Mouse (Mus musculus): Measurements from ENCODE around the gene Lsamp. TPM values are rescaled to one million over a fixed set of nuclear protein-coding genes. Genes with fewer than 3 reads are reported as not detected.

Gene Lsamp
- total RNA-seq, 4 experiments from 2014 or later, result 237 to 252 (median 248) TPM

DNA sequence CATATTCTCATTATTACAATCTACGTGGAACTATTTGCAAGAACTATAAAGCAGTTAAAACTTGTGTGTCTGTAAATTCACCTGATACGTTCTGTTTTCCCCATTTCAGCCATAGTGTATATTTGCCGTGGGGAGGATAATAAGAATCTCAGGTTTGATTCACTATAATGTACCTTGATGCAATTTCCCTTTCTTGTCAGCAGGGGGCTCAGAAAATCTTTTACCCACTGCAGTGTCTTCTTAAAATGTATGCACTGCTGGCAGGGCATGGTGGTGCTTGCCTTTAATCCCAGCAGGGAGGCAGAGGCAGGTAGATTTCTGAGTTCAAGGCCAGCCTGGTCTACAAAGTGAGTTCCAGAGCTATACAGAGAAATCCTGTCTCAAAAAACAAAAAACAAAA, 287.7 kb downstream of the Lsamp start:
- no peak for DNase-seq (ENCODE audit: low spot score in 2 of 2)

DNA sequence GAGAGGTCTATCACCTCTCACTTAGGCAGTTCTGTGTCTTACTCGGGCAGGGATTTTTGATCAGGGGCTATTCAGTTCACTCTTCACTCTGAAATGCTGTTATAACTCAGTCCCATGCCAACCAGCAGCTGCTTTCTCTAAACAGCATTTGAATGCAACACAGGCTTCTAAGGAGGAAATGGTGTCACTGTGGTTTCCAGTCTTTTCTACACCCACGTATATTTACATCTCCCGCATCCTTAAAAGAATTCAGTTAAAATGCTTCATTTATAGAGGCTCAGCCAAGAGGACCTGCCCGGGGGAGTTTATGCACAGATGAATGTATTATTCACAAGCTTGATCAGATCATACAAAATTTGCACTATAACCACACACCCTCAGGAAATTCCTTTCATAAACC, 306.0 kb downstream of the Lsamp start:
- peak in 1 of 2 experiments; percentile 17 for DNase-seq (ENCODE audit: low spot score in 2 of 2)

DNA sequence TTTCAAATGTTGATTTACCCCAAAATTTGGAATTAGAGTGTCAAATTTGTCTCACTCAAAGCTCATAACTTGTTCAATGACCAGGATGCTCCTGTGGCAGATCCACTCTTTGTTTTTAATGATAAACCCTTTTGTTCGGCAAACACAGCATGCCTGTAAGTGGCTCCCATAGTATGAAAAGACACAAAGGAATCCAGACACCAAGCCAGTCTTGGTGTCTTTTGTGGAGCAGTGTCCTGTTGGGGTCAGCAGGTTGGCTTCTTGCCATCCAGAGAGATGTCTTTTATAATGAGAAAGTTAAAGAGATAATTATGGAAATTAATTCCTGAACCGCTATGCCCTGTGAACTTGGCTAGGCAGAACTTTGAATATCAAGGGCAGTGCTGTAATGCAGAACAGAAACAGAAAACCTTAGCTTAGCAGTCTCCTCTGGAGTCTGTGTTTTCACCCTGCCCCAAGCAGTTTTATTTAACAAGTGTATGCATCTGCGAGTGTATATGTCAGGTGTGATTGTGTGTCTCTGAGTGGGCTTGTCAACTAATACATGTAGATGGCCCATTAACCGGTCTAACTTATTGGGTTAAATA, 310.2 kb downstream of the Lsamp start:
- no peak for DNase-seq (ENCODE audit: low spot score in 2 of 2)

DNA sequence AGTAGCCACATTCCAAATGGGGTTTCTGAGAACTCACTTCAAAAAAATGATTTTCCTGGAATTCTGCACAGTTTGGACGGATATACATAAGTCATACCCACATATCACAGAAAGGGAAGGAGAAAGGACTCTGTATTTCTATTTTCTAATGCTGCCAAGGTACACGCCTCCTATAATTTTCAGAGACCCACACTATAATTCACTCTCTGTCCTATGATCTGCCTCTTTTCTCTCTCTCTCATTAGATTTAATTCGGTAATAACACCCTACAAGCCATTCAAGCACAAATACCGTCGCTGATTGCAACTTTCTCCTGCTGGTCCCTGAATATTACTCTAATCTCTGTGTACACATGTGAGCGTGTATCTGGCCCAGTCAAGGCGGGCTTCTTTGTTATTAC, 311.1 kb downstream of the Lsamp start:
- DNase-seq (ENCODE audit: low spot score in 2 of 2), result no peak

DNA sequence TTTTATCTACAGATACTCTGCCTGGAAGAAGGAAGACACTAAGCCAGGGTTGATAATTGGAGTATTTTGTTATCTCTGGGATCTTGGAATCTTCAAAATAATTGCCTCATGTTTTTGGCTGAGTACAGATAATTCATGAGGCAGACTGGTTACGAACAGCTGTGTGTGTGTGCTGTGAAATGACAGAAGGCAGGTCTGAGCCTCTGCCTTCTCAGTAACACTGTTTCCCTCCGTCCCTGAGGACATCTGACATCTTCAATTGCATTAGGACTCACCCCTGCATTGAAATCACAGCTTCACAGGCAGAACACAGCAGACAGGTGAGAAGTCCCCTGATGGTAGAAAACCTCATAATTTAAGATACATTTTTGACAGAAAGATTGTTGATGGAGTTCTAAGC, 323.5 kb downstream of the Lsamp start:
- DNase-seq (ENCODE audit: low spot score in 2 of 2), result no peak

DNA sequence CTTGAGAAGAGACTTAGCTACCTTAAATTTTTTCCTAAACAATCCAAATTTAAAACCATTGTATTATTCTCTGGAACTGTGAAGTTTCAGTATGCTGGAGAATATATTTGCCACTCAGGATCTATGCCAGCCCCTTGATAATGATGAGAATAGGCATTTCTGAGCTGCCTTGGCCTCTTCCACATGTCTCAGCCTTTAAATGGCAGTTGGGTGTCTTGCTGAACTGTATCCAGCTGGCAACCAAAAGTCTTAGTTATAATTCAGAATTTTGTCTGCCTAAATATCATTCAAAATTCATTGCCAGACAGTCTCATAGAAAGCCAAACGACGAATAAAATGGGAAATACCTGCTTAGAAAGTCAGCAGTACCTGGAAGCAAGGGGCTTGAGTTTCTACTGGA, 332.0 kb downstream of the Lsamp start:
- no peak for DNase-seq (ENCODE audit: low spot score in 2 of 2)

DNA sequence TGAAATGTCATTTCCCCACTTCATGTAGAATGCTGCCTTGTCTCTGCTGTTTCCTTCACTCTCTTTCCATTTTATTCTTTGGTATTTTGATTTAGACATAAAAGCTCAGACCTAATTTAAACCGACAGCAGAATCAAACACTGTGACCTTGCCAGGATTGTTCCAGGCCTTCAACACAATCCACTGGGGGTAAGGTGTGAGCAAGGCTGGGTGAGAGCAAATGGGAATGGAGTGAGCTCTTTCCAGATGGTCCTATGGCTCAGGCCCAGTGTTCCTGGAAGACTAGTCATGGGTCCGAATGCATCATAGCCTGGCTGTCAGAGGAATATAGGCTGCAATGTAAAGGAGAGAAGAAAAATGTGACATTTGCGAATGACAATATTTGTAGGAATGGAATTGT, 340.6 kb downstream of the Lsamp start:
- DNase-seq (ENCODE audit: low spot score in 2 of 2), result no peak

DNA sequence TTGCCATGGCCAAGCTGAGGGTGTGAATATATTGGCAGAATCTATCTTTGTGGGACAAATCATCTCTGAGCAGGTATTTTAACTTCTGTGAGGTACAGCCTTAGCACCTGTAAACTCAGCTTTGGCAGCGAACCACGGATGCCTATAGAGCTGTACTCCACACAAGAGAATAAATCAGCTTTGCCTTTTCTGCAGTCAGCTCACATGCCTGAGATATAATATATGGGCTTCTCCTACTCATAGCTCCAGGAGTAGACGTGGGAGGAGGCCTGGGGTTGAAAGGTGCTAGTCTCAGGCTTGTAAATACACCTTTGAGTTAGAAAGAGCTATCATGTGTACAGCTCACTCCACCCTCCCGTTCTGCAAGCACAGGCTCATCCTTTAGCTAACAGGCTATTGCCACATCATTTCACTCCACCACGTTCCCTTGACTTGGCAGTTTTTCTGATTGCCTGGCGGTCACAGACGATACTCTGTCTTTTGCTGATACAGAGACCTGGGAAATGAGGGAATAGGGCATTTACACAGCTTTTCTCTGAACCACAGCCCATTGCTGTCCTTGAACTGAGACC, 344.2 kb downstream of the Lsamp start:
- DNase-seq (ENCODE audit: low spot score in 2 of 2), result no peak

DNA sequence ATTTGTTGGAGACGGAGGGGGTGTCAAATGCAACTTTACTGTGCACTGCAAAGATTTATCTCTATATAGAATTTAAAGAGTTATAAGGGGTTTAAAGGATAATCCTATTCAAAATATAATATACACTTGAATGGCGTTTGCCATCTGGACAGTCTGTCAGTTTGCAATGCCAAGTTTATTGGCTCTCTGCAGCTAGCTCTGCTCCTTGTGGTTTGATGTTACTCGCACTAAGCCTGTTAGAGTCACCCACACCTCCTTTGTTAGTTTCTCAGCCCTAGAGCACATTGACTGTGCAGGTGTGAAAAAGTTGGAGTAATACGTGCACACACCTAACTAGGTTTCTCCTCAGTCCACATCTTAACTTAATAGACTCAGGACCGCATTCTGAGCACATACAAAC, 385.5 kb downstream of the Lsamp start:
- DNase-seq (ENCODE audit: low spot score in 2 of 2), result no peak

DNA sequence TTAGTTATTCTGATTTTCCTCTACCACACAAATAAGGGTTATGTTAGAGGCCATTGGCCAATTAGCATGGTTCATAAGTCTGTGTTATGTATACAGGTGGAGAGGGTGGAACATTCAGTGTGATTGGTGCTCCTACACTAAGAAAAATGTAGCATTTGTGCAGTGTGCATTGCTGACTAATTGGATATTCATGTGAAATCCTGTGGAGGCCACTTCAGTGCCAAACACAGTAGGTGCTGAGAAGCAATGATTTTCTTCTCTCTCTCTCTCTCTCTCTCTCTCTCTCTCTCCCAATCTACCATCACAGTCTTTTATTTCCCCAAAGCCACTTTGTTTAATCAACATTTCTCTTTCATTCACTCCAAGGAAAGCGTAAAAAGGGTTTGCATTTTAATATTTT, 387.1 kb downstream of the Lsamp start:
- no peak for DNase-seq (ENCODE audit: low spot score in 2 of 2)

DNA sequence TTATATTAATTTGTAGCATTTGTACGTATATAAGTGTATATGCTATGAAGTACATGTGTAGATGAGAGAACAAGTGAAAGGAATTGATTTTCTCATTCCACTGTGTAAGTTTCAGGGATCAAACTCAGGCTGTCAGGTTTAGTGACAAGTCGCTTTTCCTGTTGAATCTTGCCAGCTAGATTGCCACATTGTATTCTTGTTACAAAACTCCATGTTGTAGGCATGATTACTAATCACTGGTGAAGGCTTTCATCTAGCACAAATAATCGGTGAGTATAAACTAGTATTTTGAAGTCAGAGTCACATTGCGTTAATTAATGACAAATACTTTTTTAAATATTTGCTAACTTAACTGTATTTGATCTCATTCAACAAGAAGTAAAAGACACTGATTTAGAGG, 391.2 kb downstream of the Lsamp start:
- no peak for DNase-seq (ENCODE audit: low spot score in 2 of 2)

DNA sequence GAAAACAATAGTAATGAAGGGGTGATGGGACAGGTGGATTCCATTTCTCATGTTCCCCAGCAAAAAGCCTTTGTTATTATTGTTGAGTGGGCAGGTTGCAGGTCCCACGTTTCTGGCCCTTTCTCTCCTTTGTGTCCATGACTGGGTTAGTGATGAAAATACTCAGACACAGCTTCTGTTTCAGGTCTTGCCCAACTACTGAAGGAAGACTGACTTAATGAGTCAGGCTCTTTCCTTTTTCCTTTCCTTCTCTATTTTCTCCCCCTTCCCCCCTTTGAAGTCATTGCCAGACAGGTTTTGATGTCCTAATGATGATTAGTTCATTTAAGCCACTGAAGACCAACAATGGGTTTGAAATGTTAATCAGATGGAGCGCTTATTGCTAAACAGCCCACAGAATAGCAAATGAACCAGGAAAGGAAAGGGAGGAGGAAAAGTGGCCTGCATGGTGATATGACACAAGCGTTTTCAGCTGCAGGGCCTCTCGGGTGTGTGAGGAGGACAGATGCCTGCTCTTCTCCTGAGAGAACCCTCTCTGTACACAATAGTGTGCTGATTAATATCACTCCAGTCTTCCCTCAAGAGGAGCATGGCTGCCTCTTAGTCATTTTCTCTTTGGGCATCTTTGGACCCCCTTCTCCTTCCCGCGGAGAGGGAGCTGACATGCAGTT, 393.1 kb downstream of the Lsamp start:
- no peak for DNase-seq (ENCODE audit: low spot score in 2 of 2)

DNA sequence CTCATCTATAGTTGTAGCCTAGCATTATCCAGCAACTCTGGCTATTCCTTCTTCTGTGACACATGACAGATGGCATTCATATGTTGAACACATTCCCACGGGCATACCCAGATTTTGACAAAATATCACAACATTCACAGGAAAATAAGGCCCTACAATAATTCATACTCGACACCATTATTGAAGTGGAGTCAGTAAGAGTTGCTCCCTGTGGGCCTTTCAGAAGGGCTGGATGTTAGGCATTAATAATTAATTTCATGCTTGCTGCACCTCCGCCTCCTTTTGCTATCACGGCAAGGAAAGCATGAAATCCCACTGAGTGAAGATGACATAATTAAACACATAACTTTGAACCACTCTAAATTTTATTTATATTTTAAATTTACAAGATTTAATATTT, 407.9 kb downstream of the Lsamp start:
- no peak for DNase-seq (ENCODE audit: low spot score in 2 of 2)

DNA sequence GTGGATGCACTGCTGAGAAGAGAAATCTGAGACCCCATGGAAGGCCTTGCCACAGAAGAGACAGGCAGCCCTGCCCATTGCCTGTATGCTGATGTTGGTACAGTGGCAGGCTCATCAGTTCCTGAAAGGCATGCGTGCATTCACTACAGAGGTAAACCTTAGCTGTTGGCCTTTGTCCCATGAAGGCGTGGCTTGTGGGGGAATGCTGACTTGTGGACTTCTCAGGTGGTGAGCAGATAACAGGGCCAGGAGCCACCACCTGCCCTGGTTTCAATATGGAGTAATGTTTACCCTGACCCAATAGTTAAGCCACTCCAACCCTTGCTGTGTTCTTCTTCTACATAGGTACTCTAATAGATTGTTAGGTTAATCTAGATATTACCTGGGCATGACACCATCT, 415.4 kb downstream of the Lsamp start:
- no peak for DNase-seq (ENCODE audit: low spot score in 2 of 2)

DNA sequence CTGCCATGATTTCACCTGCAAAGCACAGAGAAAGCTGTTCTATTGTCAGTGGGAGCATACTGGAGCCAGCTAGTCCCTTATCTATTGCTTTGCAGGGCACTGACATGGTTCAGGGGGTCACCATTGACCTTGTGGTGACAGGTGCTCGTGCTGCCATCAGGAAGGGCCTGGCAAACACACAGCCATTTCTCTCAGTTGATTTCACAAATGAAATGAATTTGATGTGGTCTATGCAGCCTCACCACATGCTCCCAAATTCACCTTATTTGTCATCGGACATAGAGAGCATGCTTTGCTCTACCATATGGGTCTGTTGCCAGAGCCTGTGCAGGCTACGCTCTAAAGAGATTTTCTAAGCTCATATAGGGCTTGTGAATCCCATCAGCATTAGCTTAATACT, 450.1 kb downstream of the Lsamp start:
- DNase-seq (ENCODE audit: low spot score in 2 of 2), result no peak

DNA sequence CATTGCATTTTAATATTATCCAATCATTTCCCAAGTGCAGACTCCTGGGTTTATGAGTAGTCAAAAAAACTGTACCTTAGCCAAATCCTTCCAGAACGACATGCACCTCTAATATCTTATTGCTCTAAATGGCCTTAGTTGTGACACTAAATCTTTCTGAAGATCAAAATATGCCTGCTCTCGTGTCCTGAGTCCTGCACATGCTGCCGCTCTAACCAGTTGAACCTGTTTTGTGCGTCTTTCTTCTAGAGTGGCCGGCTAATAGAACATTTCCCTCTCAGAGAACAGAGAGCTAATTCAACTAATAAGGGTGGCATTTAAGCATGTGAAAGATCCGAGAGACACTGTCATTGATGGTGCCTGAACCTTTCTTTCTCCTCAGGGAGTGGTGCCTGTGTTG, 452.3 kb downstream of the Lsamp start:
- no peak for DNase-seq (ENCODE audit: low spot score in 2 of 2)

DNA sequence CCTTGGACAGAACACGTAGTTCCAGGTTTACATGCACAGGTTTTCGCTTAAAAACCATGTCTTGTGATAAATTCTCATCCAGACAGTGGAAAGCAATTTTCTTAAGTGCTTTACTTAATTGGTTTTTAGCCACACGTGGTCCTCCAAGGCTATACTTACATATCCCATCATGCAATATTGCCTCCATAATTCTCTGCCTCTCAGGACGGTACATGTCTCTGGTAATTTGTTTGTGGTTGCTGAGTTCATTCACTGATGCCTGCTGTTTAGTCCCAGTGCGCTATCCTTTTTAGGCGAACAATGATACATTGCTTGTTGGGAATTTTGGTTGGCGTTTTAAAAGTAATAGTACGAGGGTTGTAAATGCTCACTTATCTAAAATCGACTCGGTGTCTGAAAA, 453.7 kb downstream of the Lsamp start:
- DNase-seq (ENCODE audit: low spot score in 2 of 2), result no peak

DNA sequence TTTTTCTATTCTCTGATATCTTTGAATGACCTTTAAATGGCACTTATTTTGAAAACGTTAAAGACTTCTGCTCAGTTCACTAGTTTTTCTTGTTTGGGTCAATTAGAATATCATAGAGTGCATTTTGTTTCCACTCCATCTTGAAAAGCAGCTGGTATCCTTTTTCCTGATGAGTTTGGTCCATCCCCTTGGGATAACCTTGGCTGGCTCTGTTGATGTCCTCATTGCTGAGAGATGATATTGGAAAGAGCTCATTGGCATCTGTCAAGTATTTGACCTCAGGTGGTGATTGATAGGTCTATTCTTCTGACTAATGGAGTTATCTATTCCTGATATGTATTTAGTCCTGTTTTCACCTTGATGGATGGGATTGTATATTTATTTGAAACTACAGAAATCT, 454.7 kb downstream of the Lsamp start:
- no peak for DNase-seq (ENCODE audit: low spot score in 2 of 2)

DNA sequence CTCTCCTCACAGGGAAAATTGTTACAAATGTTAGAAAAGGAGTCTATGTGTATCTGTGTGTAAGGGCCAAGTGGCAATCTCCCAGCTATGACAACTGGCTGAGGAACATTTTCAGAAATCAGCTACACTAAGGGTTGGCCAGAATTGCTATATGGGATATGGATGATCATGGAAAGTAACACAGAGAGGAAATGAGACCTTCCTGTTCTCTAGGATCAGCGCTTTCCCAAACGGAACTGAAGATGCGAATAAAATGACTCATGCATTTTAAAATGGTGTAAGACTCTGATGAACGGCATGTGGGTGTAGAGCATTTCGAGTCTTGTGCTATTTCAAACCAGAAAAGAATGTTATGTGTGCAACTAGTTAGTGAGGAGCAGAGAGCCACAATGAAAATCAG, 462.4 kb downstream of the Lsamp start:
- DNase-seq (ENCODE audit: low spot score in 2 of 2), result peak in 1 of 2 experiments; percentile 17

DNA sequence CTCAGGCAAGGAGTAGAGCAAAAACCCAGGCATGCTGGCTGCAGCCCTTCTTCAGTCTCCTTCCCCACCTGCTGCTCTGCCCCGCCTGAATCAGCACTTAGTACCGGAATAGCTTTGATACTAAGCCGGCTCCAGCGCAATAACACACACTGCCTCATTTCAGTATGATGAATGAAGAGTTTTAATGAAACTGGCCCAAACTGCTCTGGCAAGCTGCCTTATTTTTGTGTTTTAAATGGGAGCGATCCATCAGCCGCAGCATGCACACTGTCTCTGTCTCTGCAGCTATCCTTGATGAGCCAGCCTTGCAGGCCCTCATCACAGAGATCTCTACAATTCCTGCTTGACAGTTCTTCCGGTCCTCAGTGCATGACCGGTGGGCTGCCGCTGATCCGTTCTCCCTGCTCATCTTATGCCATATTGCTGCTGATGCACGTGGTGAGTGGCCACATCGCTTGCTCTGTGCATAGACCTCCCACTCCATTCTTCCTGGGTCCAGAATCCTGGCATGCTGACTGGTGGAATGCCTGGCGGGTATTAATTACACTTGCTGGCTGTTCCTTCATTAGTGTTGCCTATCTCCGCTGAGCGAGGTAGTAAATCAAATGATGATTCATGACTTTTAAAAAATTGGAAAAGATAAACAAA, 479.4 kb downstream of the Lsamp start:
- peak; percentile 10 to 15 for DNase-seq (ENCODE audit: low spot score in 2 of 2)

DNA sequence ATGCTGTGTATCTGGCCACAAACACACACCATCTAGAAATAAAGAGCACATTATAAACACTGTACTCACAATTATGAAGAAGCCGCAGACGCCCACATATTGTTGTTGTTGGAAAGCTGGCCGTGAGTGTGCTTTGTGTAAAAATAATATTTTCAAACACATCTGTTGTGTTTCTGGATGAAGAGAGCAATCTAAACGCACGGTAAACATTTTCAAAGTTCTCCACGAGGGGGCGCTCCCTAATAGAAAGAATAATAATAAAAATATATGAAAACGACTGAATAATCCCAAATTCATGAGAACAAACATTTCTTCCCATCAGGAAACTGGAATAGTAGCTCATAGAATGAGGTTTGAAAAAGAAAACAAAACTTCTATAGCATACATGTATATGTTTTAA, 482.4 kb downstream of the Lsamp start:
- DNase-seq (ENCODE audit: low spot score in 2 of 2), result peak in 1 of 2 experiments; percentile 37

DNA sequence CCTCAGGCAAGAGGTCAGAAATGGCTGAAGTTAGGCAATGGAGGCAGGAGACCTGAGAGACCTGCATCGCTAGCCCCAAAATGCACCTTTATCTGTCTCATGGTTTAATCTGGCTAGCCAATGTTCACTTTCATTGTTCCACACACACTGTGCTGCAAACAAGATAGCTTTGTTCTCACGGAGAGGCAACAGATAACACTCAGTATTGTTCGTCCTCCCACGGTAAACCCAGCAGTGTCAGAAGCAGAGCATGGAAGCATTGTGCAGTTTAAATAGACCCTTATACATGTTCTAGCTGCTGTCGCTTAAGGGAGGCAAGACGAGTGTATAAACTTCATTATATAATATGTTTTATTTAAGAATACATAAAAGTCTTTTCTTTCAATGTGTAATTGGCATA, 486.8 kb downstream of the Lsamp start:
- DNase-seq (ENCODE audit: low spot score in 2 of 2), result peak in 1 of 2 experiments; percentile 13

DNA sequence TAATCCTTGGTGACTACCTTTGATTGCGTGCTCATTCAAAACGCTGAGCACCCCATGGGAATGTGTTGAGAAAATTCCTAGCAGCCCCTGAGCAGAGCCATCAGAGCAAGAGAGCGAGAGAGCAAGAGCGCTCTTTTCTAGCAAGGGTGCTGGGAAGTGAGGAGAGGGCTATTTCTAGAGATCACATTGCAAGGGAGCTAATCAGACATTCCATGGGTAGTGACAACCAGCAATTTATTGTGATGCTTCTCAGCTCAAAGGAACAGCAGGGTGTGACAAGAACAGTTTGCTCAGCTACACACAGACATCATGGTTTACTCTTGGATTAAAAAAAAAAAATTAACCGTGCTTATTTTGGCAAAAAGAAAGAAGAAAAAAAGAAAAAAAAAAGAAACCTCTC, 487.8 kb downstream of the Lsamp start:
- no peak for DNase-seq (ENCODE audit: low spot score in 2 of 2)
